Mouse (Mus musculus): Measurements from ENCODE around the gene Nav3.
"Not testable (repeated sequence)": the region's sequence is repeated elsewhere in the genome, so short reads cannot be mapped to it uniquely, and the experiment has no call there.

Nav3 gene

GRCm38 (mm10) chr10:110398643-110399042 is 57.4 kb downstream of the Nav3 start:
- in situ Hi-C loops (cut with MboI; ENCODE audit: low pct_unique_long_range_greater_than_20kb in 1 of 2, low sequenced_read_pairs in 2 of 2, unreplicated experiment in 1 of 2), result no loop called here

- in situ Hi-C loops (cut with MboI; ENCODE audit: low pct_unique_long_range_greater_than_20kb in 1 of 2, low sequenced_read_pairs in 2 of 2, unreplicated experiment in 1 of 2), result no loop called here
Measured at GRCm38 (mm10) chr10:110386476-110387197, 69.4 kb downstream of the Nav3 start.

- in situ Hi-C loops (cut with MboI; ENCODE audit: low pct_unique_long_range_greater_than_20kb in 1 of 2, low sequenced_read_pairs in 2 of 2, unreplicated experiment in 1 of 2), result not testable (repeated sequence)
Measured at GRCm38 (mm10) chr10:110383506-110384229, 72.3 kb downstream of the Nav3 start.

- in situ Hi-C loops (cut with MboI; ENCODE audit: low pct_unique_long_range_greater_than_20kb in 1 of 2, low sequenced_read_pairs in 2 of 2, unreplicated experiment in 1 of 2), result no loop called here
Measured at GRCm38 (mm10) chr10:110380792-110381191, 75.2 kb downstream of the Nav3 start.

GRCm38 (mm10) chr10:110372724-110373455 is 83.1 kb downstream of the Nav3 start:
- in situ Hi-C loops (cut with MboI; ENCODE audit: low pct_unique_long_range_greater_than_20kb in 1 of 2, low sequenced_read_pairs in 2 of 2, unreplicated experiment in 1 of 2), result no loop called here

- in situ Hi-C loops (cut with MboI; ENCODE audit: low pct_unique_long_range_greater_than_20kb in 1 of 2, low sequenced_read_pairs in 2 of 2, unreplicated experiment in 1 of 2), result no loop called here
Measured at GRCm38 (mm10) chr10:110352148-110352547, 103.9 kb downstream of the Nav3 start.

GRCm38 (mm10) chr10:110330030-110330429 is 126.0 kb downstream of the Nav3 start:
- in situ Hi-C loops (cut with MboI; ENCODE audit: low pct_unique_long_range_greater_than_20kb in 1 of 2, low sequenced_read_pairs in 2 of 2, unreplicated experiment in 1 of 2), result no loop called here

- in situ Hi-C loops (cut with MboI; ENCODE audit: low pct_unique_long_range_greater_than_20kb in 1 of 2, low sequenced_read_pairs in 2 of 2, unreplicated experiment in 1 of 2), result no loop called here
Measured at GRCm38 (mm10) chr10:110329629-110330028, 126.4 kb downstream of the Nav3 start.

- in situ Hi-C loops (cut with MboI; ENCODE audit: low pct_unique_long_range_greater_than_20kb in 1 of 2, low sequenced_read_pairs in 2 of 2, unreplicated experiment in 1 of 2), result no loop called here
Measured at GRCm38 (mm10) chr10:110322082-110322632, 133.8 kb downstream of the Nav3 start.

GRCm38 (mm10) chr10:110317275-110317674 is 138.7 kb downstream of the Nav3 start:
- in situ Hi-C loops (cut with MboI; ENCODE audit: low pct_unique_long_range_greater_than_20kb in 1 of 2, low sequenced_read_pairs in 2 of 2, unreplicated experiment in 1 of 2), result no loop called here

GRCm38 (mm10) chr10:110314525-110314924 is 141.5 kb downstream of the Nav3 start:
- in situ Hi-C loops (cut with MboI; ENCODE audit: low pct_unique_long_range_greater_than_20kb in 1 of 2, low sequenced_read_pairs in 2 of 2, unreplicated experiment in 1 of 2), result no loop called here

GRCm38 (mm10) chr10:110313959-110314358 is 142.0 kb downstream of the Nav3 start:
- in situ Hi-C loops (cut with MboI; ENCODE audit: low pct_unique_long_range_greater_than_20kb in 1 of 2, low sequenced_read_pairs in 2 of 2, unreplicated experiment in 1 of 2), result no loop called here

GRCm38 (mm10) chr10:110309511-110309910 is 146.5 kb downstream of the Nav3 start:
- in situ Hi-C loops (cut with MboI; ENCODE audit: low pct_unique_long_range_greater_than_20kb in 1 of 2, low sequenced_read_pairs in 2 of 2, unreplicated experiment in 1 of 2), result no loop called here

GRCm38 (mm10) chr10:110305609-110306008 is 150.4 kb downstream of the Nav3 start:
- in situ Hi-C loops (cut with MboI; ENCODE audit: low pct_unique_long_range_greater_than_20kb in 1 of 2, low sequenced_read_pairs in 2 of 2, unreplicated experiment in 1 of 2), result no loop called here

- in situ Hi-C loops (cut with MboI; ENCODE audit: low pct_unique_long_range_greater_than_20kb in 1 of 2, low sequenced_read_pairs in 2 of 2, unreplicated experiment in 1 of 2), result no loop called here
Measured at GRCm38 (mm10) chr10:110290016-110290623, 165.9 kb downstream of the Nav3 start.

- in situ Hi-C loops (cut with MboI; ENCODE audit: low pct_unique_long_range_greater_than_20kb in 1 of 2, low sequenced_read_pairs in 2 of 2, unreplicated experiment in 1 of 2), result no loop called here
Measured at GRCm38 (mm10) chr10:110283879-110284278, 172.1 kb downstream of the Nav3 start.

GRCm38 (mm10) chr10:110272818-110273217 is 183.2 kb downstream of the Nav3 start:
- in situ Hi-C loops (cut with MboI; ENCODE audit: low pct_unique_long_range_greater_than_20kb in 1 of 2, low sequenced_read_pairs in 2 of 2, unreplicated experiment in 1 of 2), result no loop called here

GRCm38 (mm10) chr10:110270561-110270960 is 185.4 kb downstream of the Nav3 start:
- in situ Hi-C loops (cut with MboI; ENCODE audit: low pct_unique_long_range_greater_than_20kb in 1 of 2, low sequenced_read_pairs in 2 of 2, unreplicated experiment in 1 of 2), result no loop called here

GRCm38 (mm10) chr10:110242128-110242561 is 213.9 kb downstream of the Nav3 start:
- in situ Hi-C loops (cut with MboI; ENCODE audit: low pct_unique_long_range_greater_than_20kb in 1 of 2, low sequenced_read_pairs in 2 of 2, unreplicated experiment in 1 of 2), result no loop called here

All from mouse embryonic stem cell (cell line).